Mouse (Mus musculus): Measurements from ENCODE around the gene Zfp617.
A peak's percentile ranks its signal among the peaks of the same experiment; 100 is the strongest.
"Not testable (repeated sequence)": the region's sequence is repeated elsewhere in the genome, so short reads cannot be mapped to it uniquely, and the experiment has no call there.

The Zfp617 gene

GRCm38 (mm10) chr8:71908309-71909261 lies at the start of gene Zfp617, which contains the start of gene Zfp882:
Gene Zfp617 (plus strand): TSS chr8:71908635.
Gene Zfp882 (plus strand): TSS chr8:71908608.
- peak; percentile 89 for DNase-seq (ENCODE audit: inconsistent ontology term)

- not testable (repeated sequence) for DNase-seq (ENCODE audit: inconsistent ontology term)
These were observed 46.9 kb upstream of the Zfp617 start for GRCm38 (mm10) chr8:71861551-71861950.

- DNase-seq (ENCODE audit: inconsistent ontology term) = peak; percentile 16
These were observed 46.4 kb upstream of the Zfp617 start for GRCm38 (mm10) chr8:71862038-71862437.

- peak; percentile 83 for DNase-seq (ENCODE audit: inconsistent ontology term)
These were observed 26.7 kb upstream of the Zfp617 start, which contains the start of gene Zfp709 for GRCm38 (mm10) chr8:71881618-71882274. Gene Zfp709 (plus strand): TSS chr8:71882019.

- DNase-seq (ENCODE audit: inconsistent ontology term) = not testable (repeated sequence)
These were observed 7.8 kb upstream of the Zfp617 start for GRCm38 (mm10) chr8:71900666-71901065.

GRCm38 (mm10) chr8:71903084-71903483 lies 5.4 kb upstream of the Zfp617 start:
- DNase-seq (ENCODE audit: inconsistent ontology term) = not testable (repeated sequence)

GRCm38 (mm10) chr8:71906809-71907208 lies 1.6 kb upstream of the Zfp617 start:
- no peak for DNase-seq (ENCODE audit: inconsistent ontology term)

- no peak for DNase-seq (ENCODE audit: inconsistent ontology term)
These were observed 607 bp upstream of the Zfp617 start for GRCm38 (mm10) chr8:71907798-71908257.

GRCm38 (mm10) chr8:71912286-71912685 lies 3.9 kb downstream of the Zfp617 start:
- DNase-seq (ENCODE audit: inconsistent ontology term) = no peak

GRCm38 (mm10) chr8:71922567-71923401 lies 14.3 kb downstream of the Zfp617 start:
- peak; percentile 93 for DNase-seq (ENCODE audit: inconsistent ontology term)

GRCm38 (mm10) chr8:71925791-71926190 lies 17.4 kb downstream of the Zfp617 start:
- no peak for DNase-seq (ENCODE audit: inconsistent ontology term)

GRCm38 (mm10) chr8:71926551-71926950 lies 18.1 kb downstream of the Zfp617 start:
- DNase-seq (ENCODE audit: inconsistent ontology term) = no peak

GRCm38 (mm10) chr8:71927779-71928178 lies 19.3 kb downstream of the Zfp617 start:
- DNase-seq (ENCODE audit: inconsistent ontology term) = no peak

- not testable (repeated sequence) for DNase-seq (ENCODE audit: inconsistent ontology term)
These were observed 29.6 kb downstream of the Zfp617 start for GRCm38 (mm10) chr8:71938037-71938436.

- no peak for DNase-seq (ENCODE audit: inconsistent ontology term)
These were observed 32.1 kb downstream of the Zfp617 start for GRCm38 (mm10) chr8:71940293-71941208.

GRCm38 (mm10) chr8:71941776-71942175 lies 33.3 kb downstream of the Zfp617 start:
- no peak for DNase-seq (ENCODE audit: inconsistent ontology term)

- DNase-seq (ENCODE audit: inconsistent ontology term) = no peak
These were observed 40.2 kb downstream of the Zfp617 start for GRCm38 (mm10) chr8:71948624-71949023.

- peak; percentile 97 for DNase-seq (ENCODE audit: inconsistent ontology term)
These were observed 42.2 kb downstream of the Zfp617 start, which contains the start of gene Zfp961 for GRCm38 (mm10) chr8:71950482-71951221. Gene Zfp961 (plus strand): TSS chr8:71951038.

- DNase-seq (ENCODE audit: inconsistent ontology term) = peak; percentile 26
These were observed 43.2 kb downstream of the Zfp617 start for GRCm38 (mm10) chr8:71951436-71952161.

Measured in Muller cell, postnatal 12 days (primary cell).